In genomic region chr9:106370620-106371383, GRCm38 (mm10) we compare ENCODE assay signal across 8 mouse cellular contexts. TPM values are rescaled to one million over a fixed set of nuclear protein-coding genes. Genes with fewer than 3 reads are reported as not detected.
A peak's percentile ranks its signal among the peaks of the same experiment; 100 is the strongest.
DNase-seq lines count a peak whose midpoint lies in the region; ATAC-seq and TF ChIP-seq lines count a peak whose summit lies in the region.

No protein-coding gene starts in this region.

- WGBS in liver, embryonic 13.5 days (ENCODE audit: insufficient replicate concordance) = 86% methylated on average over 30 of the region's 30 CpGs

- peaks cover 25% of the 10 kb centered on the region for H3K27me3 ChIP-seq in liver, embryonic 13.5 days

- H3K36me3 ChIP-seq in liver, embryonic 13.5 days = peaks cover 39% of the 10 kb centered on the region

- H3K4me2 ChIP-seq in liver, embryonic 13.5 days = peak overlapping the region; percentile 95

- no peak for TF ChIP-seq CTCF in gastrocnemius, adult 2 months (IDR thresholded peaks at IDR 0.05)

- peak overlapping the region; percentile 96 for H3K4me3 ChIP-seq in gastrocnemius, adult 2 months
- H3K4me3 ChIP-seq in liver, embryonic 13.5 days (replicated peaks) = peak overlapping the region; percentile 82

- peaks cover 66% of the 10 kb centered on the region for H3K4me1 ChIP-seq in liver, embryonic 13.5 days (replicated peaks)

- no peak for ATAC-seq in liver, embryonic 13.5 days (ENCODE audit: low read depth)

- no peaks in the 10 kb centered on the region for H3K9me3 ChIP-seq in liver, embryonic 13.5 days (replicated peaks)

- no peak overlapping the region for H3K9ac ChIP-seq in liver, embryonic 13.5 days

- no peak for DNase-seq in gastrocnemius, adult 2 months
- no peak for DNase-seq in gastrocnemius, adult 8-10 months (ENCODE audit: low spot score in 2 of 2)
- DNase-seq in thymus, postnatal 4 days = peak; percentile 38
- DNase-seq in thymus, adult 18-20 months = no peak
- no peak for DNase-seq in liver, embryonic 13.5 days
- peak; percentile 68 to 81 for DNase-seq in urinary bladder, postnatal 36 days (ENCODE audit: low spot score in 2 of 2)
- DNase-seq in T-cell, adult 2 months (ENCODE audit: low spot score) = no peak
- DNase-seq in cerebellum, adult 8-10 months = no peak

- intact Hi-C loops in gastrocnemius, adult 2 months (cut with DNase I) = no loop called here

- H3K27ac ChIP-seq in gastrocnemius, adult 2 months = peak overlapping the region; percentile 98
- peak overlapping the region; percentile 63; the same call in 1 of the 2 replicates for H3K27ac ChIP-seq in liver, embryonic 13.5 days

RNA-seq across cellular contexts. Expression of gene Dusp7, which starts 2.4 kb away (rescaled TPM):
- 10 to 100 TPM; 26.6 to 34.6 TPM for total RNA-seq in gastrocnemius, adult 2 months (2021)
- total RNA-seq in gastrocnemius, adult 8-10 months (2022) = 10 to 100 TPM; 15.4 to 53.2 (median 35.0) TPM
- 3.8 and 4.1 TPM in 2 replicates for polyA plus RNA-seq in liver, embryonic 13.5 days (2015; fragmentation: Nextera tagmentation; extraction: Ambion mirVana)

RNA-seq across cellular contexts. Expression of gene Rpl29, which starts 58.5 kb away (rescaled TPM):
- 100 to 1,000 TPM; 253 to 301 TPM for total RNA-seq in gastrocnemius, adult 2 months (2021)
- total RNA-seq in gastrocnemius, adult 8-10 months (2022) = 100 to 1,000 TPM; 259 to 320 (median 274) TPM
- polyA plus RNA-seq in liver, embryonic 13.5 days (2015; fragmentation: Nextera tagmentation; extraction: Ambion mirVana) = 772 and 835 TPM in 2 replicates

Comparison
In these comparisons a context has a peak if more than half of its experiments do, and no peak if none do; other contexts are left out.
1. DNase-seq: peak in thymus, postnatal 4 days (single experiment) and urinary bladder, postnatal 36 days (2 of 2); none in gastrocnemius, adult 2 months (single experiment), gastrocnemius, adult 8-10 months (0 of 2), thymus, adult 18-20 months (0 of 2), liver, embryonic 13.5 days (single experiment), T-cell, adult 2 months (single experiment) and cerebellum, adult 8-10 months (single experiment).